Mouse (Mus musculus) left cerebral cortex, postnatal 25 days (tissue): ENCODE data around the gene Krt42. TPM values are rescaled to one million over a fixed set of nuclear protein-coding genes. Genes with fewer than 3 reads are reported as not detected.
"Not testable (repeated sequence)": the region's sequence is repeated elsewhere in the genome, so short reads cannot be mapped to it uniquely, and the experiment has no call there.

Experiments
- DNase-seq, 2 experiments: peaks; one replicate each; pipeline ENCODE4 v3.0.0; 2022; ENCODE audit warnings: low spot score in 2 of 2, mixed read lengths in 1 of 2
- intact Hi-C: fragments of 180-260 bp; cut with DNase I; formaldehyde crosslinking; loops from one replicate; pipeline ENCODE4 v1.15.1; 2025
- total RNA-seq, 2 experiments: library from RNA; stranded (reverse); gene quantifications; 2 replicates each; pipeline ENCODE4 v1.2.3; 2021

The Krt42 gene
- not detected for total RNA-seq

DNA sequence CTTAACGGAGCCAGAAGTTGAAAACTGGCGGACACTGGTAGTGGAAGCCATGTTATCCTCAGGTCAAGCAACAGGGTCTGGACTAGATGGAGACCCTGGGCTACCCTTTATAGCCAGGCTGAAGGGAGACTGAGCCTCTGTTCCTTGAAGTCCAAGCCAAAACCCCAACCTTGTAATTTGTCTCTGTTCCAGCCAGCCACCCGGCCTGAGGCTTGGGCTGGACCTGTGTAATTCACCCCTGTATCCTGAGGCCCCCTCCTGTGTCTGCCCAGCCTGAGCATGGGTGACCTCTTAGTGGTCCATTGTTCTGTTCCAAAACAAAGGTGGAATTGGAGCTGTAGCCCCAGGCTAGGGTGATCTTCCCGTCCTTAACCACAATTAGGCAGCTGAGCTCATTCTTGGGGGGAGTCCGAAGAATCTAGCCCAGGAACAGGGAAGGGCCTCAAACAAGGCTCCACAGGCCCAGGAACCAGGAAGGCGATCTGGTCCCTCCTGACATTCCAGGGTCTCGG lies at the start of gene Krt42:
TSS of gene Krt42 (minus strand) at position 51 of the 512 bp plus-strand sequence.
- DNase-seq, result no peak
- intact Hi-C loops, result no loop called here

DNA sequence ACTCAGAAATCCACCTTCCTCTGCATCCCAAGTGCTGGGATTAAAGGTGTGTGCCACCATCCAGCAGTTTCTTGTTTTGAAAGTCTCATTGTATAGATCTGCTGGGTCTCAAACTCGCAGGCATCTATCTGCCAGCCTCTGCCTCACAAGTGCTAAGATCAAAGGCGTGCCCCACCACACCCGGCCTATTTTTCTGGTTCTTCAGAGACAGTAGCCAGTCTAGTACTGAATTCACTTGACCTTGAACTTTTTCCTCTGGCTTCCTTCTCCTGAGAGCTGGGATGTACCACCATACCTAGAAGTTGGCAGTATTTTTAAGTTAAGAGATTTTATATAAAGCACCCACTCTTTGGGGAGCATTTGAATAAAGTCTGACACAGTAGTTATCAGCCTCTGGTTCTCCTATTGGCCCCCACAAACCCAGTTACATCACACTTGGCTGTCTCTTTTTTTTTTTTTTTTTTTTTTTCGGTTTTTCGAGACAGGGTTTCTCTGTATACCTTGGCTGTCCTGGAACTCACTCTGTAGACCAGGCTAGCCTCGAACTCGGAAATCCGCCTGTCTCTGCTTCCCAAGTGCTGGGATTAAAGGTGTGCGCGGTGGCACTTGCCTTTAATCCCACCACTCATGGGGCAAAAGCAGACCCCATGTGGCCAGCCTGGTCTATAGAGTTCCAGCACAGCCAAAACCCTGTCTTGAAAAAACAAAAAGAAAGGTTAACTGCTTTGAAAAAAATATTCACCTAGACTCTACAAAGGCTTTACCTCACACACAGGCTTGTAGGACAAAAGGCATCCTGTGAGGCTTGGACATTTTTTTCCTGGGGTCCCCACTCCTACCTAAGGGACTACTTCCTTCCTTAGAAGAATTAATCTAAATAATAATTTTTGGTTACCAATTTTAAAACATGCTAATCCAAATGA lies 49.1 kb upstream of the Krt42 start:
- intact Hi-C loops, result no loop called here
- DNase-seq, result no peak

DNA sequence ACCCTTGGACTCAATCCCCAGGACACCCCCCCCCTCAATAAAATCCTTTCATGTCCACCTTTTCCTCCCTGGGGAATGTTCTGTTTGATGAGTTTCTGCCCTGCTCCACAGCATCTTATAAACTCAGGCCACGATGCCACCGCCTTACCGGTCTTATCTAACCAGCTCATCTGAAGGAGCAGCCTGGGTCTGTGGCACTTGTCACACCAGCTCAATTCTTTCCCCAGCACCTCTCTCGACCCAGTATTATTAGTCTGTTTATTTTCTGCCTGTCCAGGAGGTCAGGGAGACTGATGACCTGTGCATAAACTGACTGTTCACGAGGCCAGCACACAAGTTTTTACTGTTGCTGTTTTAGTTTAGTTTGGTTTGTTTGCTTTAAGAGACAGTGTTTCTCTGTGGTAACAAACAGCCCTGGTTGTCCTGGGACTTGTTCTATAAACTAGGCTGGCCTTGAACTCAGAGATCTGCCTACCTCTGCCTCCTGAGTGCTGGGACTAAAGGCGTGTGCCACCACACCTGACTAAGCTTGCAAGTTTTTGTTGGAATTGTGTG lies 48.2 kb upstream of the Krt42 start:
- intact Hi-C loops, result no loop called here
- DNase-seq, result no peak

DNA sequence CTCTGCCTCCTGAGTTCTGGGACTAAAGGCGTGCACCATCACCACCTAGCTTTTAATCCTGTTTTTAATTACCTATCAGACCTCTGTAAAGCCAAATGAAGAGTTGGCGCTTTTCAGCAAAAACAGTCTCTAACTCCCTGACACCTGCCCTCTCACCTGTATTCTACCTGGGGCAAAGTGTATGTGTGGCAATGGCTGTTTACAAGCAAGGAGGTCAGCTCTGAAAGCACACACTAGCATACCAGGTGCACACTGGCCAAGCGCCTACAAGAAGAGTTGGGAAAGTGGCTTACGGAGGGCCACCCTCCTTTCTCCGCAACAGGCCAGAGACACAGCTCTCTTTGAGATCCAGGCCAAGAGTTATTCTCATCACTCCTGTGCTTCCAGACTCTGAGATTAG lies 45.8 kb upstream of the Krt42 start:
- intact Hi-C loops, result no loop called here
- DNase-seq, result no peak

DNA sequence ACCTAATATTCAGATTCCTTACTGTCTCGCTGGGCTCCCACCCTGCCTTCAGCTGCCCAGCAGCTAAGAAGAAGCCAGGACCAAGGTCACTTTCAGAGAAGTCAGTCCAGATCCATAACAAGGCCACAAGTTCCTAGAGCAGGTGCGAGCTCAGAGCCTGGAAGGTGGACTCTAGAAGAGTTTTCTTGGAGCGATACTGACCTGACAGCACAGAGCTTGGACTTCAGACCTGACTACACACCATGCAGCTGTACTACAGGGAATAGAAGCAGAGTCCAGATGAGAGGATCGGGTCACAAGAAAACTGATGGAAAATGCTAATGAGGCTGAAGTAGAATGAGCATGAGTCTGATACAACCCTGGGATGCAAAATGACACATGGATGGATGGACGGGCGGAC lies 43.8 kb upstream of the Krt42 start:
- intact Hi-C loops, result no loop called here
- no peak for DNase-seq

DNA sequence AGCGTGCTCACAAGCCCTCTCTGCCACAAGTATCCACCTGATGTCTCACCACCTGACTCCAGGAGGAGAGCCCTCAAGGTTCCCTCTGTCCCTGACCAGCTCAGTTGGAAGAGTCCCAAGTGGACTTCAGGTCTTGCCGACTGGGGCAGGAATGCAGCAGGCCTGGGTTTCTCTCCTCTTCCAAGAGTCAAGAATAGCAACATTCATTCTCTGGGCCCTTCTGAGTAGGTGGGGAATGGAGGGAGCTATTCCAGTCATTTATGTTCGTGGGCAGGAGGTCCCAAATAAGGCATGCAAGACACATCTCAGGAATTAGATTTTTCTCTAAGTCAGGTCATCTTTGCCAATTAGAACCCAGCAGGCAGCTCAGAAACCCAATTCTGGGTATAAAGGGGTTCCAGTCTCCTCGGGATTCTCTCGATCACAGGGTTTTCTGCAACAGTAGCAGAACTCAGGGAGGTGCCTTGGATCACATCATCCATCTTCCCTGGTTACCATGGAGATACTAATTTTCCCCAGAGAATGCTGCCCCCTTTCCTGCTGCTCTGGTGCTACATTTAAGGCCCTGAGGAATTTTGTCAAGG lies 42.5 kb upstream of the Krt42 start:
- intact Hi-C loops, result no loop called here
- DNase-seq, result peak; percentile 53 to 89

DNA sequence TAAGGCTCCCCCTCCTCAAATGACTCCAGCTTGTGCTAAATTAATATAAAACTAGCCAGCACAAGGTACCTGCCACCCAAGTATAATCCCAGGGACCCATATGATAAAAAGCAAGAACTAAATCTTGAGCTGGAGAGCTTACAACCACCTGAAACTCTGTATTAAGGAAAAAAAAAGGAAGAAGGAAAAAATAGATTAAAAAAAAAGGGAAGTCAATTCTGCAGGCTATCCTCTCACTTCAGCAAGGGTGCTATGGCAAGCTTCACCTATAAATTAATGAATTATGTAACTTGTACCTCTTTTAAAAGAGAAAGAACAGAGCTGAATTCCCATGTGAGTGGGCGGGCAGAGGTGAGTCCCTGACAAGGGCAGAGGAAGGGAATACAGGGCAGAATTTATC lies 42.0 kb upstream of the Krt42 start:
- DNase-seq, result no peak
- intact Hi-C loops, result no loop called here

DNA sequence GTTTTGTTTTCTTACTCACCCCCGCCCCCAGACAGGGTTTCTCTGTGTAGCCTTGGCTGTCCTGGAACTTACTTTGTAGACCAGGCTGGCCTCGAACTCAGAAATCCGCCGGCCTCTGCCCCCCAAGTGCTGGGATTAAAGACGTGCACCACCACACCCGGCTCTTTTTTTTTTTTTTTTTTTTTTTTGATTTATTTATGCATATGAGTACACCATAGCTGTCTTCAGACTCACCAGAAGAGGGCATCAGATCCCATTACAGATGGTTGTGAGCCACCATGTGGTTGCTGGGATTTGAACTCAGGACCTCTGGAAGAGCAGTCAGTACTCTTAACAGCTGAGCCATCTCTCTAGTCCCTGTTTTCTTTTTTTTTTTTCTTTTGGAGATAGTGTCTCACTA lies 39.0 kb upstream of the Krt42 start:
- DNase-seq, result not testable (repeated sequence)
- intact Hi-C loops, result loop anchor here (10.0 kb wide), 1 partner anchor 1324 kb away; the partner anchor contains the start of gene Gjd3

DNA sequence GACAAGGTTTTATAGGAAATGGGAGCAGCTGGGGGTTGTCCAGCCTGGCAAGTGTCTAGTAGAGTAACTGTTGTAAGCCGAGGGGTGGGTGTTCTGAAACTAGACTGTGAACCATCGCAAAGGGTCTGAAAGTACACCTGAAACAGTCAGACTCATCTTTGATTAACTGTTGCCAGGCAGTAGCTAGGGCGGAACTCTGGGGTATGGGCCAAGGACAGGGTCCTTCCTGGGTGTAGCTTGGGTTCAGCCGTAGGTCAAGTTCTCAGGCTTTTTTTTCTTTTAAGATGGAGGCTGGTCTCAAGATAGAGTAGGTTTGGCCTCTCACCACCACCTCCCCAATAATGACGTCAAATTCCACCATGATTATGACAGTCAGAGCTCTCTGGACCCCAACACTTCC lies 38.2 kb upstream of the Krt42 start:
- intact Hi-C loops, result loop anchor here (10.0 kb wide), 1 partner anchor 1323 kb away; the partner anchor contains the start of gene Gjd3
- DNase-seq, result no peak

DNA sequence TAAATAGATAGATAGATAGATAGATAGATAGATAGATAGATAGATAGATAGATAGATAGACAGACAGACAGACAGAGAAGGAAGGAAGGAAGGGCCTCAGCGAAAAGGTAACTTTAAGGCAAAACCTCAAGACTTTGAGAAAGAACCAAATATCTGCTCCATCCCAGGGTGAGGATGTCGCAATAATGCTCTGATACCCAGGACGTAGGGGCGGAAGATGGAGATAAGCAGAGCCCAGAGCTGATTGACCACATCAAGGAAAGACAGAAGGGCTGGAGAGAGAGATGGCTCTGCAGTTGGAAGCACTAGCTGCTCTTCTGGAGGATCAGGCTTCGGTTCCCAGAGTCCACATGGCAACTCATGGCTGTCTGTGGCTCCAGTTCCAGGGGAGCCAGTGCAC lies 31.6 kb upstream of the Krt42 start:
- DNase-seq, result no peak
- intact Hi-C loops, result loop anchor here (10.0 kb wide), 1 partner anchor 1316 kb away; the partner anchor contains the start of gene Gjd3

DNA sequence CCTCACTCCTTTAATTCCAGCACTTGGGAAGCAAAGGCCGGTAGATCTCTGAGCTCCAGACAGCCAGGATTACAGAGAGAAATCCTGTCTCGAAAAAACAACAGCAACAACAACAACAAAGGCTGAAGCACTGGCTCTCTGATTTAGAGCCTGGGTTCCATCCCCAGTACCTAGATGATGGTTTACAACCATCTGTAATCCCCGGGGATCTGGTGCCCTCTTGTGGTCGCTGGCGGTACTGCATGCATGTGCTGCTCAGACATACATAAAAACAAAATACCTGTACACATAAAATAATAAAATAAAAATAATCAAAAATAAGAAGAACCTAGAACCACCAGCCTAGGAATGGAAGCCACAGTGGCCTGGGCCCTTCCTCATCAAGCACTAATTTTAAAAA lies 30.6 kb upstream of the Krt42 start:
- peak; percentile 37 to 48 for DNase-seq
- intact Hi-C loops, result loop anchor here (10.0 kb wide), 1 partner anchor 1315 kb away; the partner anchor contains the start of gene Gjd3

DNA sequence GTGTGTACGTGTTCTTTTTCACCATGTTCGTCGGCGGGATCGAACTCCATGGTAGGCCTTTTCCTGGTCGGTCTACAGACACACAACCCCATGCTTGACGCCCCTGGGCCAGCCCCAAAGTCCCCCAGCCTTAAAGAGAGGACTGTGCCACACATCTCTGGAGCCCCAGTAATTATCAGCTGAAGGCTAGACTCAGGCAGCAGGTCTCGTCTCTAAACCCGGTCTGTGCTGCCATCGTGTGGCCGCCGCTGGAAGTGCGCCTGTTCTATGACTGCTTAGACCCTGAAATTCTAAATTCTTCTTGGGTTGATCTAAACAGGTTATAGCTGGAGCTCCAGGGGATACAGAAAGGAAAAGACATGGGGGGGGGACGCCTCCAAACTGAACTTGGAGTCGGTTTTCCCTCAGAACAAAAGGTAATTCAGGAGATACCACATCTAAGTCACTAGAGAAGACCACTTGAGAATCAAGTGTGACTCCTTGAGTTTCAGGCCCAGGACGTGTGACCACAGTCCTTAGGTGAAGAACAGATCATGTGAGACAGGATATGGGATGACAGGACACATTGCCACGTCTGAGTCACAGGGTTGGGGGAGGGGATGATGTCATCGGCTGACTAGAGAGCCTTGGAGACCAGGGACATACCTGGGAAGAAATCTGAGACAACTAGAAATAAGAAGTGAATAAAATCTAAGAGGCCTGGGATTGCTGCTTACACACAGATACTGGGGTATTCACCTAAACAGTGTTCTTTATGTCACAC lies 28.8 kb upstream of the Krt42 start:
- intact Hi-C loops, result loop anchor here (2.0 to 5.0 kb wide), 3 partner anchors 131 to 988 kb away; no protein-coding TSS in a partner anchor
- peak; percentile 80 to 86 for DNase-seq

DNA sequence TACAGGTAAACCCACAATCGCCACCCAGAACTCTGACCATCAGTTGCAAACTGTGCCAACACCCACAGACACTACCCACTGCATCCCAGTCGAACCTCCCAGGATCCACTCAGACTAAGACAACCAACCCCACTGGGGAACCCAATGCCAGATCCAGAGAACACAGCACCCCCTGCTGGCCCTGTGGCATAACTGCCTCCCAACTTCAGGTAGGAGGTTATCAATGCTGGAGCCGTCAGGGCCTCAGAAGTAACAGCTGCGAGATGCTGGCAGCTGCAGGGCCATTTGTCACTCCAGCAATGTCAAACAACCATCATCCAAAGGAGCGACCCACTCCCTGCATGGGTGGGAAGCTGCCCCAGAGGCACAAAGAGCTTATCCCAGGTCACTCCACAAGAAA lies 28.1 kb upstream of the Krt42 start:
- DNase-seq, result no peak
- intact Hi-C loops, result loop anchor here (2.0 to 5.0 kb wide), 4 partner anchors 130 to 987 kb away; no protein-coding TSS in a partner anchor

DNA sequence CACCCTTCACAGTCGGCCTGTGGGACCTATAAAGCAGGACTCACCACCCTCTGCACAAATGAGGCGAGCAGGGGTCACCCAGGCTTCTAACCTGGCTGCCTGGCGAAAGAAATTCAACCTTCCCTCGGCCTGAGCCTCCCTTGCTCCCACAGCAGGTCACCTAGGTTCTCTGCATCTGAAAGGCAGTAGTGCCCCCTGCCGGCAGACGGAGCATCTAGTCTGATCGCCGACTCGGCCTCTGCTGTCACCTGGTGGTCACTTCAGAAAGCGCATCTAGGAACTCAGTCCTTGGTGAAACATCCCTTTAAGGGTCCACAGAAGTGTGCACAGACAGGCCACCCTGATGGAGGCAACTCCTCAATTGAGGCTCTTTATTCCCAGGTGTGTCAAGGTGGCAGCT lies 25.6 kb upstream of the Krt42 start:
- intact Hi-C loops, result loop anchor here (1.0 to 5.0 kb wide), 3 partner anchors 128 to 883 kb away; no protein-coding TSS in a partner anchor
- peak; percentile 66 to 75 for DNase-seq

DNA sequence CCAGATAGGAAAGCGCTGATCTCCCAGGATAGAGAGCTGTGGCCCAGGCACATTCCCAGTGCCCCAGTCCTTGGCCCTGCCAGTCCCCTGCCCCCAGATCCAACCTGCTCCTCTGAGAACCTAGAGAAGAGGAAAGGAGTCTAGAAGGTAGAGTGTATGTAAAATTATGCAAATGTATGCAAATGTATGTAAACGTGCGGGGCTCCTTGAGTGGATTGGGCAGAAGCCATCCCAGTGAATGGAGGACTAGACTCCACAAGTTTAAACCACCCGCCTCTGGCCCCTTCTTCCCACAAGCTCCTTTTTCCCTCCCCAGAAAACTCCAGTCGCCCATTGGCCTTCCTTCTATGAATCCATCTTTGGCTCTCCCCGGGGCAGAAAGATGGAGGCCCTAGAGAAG lies 23.2 kb upstream of the Krt42 start:
- no peak for DNase-seq
- intact Hi-C loops, result no loop called here

DNA sequence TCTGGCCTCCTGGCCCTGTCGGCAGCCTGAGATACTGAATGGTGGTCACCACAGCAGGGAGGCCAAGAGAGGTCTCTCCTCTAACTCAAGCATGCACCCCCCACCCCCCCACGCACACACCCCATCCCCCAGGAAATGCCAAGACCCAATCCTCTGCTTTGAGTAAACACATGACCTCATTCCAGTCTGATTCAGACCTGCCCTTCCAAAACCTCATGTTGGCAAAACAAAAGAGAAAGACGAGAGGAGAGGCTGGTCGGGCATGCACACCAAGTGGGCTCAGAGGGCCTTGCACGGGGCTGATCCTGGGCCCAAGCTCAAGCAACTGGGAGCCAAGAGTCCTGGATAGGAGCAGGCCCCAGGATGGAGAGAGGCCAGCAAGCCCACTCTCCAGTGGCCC lies 20.6 kb upstream of the Krt42 start:
- intact Hi-C loops, result no loop called here
- DNase-seq, result no peak

DNA sequence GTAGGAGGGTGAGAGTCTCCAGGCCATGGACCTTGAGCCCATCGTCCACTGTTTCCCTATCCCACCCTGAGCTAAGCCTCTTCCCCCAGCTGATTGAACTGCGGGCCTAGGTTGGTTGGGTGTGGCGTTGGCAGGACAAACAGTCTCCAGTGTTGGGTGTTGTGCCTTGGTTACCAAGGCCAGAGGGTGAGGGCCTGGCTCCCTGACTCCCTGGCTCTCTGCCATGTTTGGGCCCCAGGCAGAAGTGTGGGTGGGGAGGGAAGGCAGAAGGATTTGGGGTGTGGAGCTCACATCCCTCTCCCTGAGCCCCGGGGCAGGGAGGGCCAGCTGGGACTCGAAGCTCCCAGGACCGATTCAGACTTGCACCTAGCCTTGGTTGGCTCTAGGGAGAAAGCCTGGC lies 19.3 kb upstream of the Krt42 start:
- DNase-seq, result no peak
- intact Hi-C loops, result loop anchor here (10.0 kb wide), 1 partner anchor 284 kb away; no protein-coding TSS in a partner anchor

DNA sequence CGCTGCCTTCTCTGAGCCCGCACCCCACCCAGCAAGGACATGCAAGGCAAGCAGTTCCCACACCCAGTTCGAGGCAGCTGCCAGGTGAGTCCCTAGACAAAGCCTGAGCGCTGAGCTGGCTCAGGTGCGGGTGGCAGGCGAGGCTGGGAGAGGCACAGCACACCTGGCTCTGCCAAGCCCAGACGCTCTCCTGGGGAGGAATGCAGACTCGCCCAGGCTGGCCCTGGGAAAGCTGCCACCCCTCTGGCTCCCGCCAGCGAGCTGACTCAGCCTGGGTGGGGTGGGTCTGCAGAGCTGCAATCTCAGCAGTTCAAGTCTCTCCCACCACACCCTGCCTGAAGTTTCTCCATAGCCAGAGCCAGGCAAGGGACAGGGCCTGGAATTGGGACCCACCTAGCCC lies 17.4 kb upstream of the Krt42 start:
- intact Hi-C loops, result loop anchor here (10.0 kb wide), 1 partner anchor 282 kb away; no protein-coding TSS in a partner anchor
- no peak for DNase-seq

DNA sequence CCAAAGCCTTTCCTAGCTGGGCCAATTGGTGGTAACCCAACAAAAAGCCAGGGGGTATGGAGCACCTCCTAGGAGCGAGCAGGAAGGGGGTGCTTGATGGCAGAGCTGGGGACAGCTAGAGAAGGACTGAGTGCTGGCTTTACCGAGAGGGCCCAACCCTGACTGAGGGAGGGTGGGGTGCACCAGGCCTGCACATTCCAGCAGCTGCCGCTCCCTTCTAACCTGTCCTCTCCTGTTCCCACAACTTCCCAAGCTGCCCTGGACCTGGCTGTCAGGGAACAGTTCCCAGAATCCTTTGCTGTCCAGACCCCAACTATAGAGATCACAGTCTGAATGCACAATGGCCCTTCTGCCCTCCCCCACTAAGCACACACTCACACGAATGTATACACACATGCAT lies 15.3 kb upstream of the Krt42 start:
- intact Hi-C loops, result loop anchor here (5.0 to 10.0 kb wide), 2 partner anchors 280 to 903 kb away; no protein-coding TSS in a partner anchor
- DNase-seq, result no peak
